Comparison of ENCODE assay signal across 29 mouse cellular contexts in genomic region chr19:54323276-54323675, GRCm38 (mm10).
DNase-seq lines count a peak whose midpoint lies in the region; ATAC-seq lines count a peak whose summit lies in the region.
"Had no signal": no experiment of that assay in that cellular context is flagged by ENCODE, and none has a peak within 500 bp of the region (broad histone marks: within the 10 kb centered on the region; RNA-seq: fewer than 3 reads in every experiment).

No protein-coding gene starts in this region.

- peak; percentile 17 to 23 for DNase-seq in cerebellum, postnatal 14 days
- no peak for DNase-seq in cerebellum, postnatal 36 days
- DNase-seq in hindbrain, embryonic 10.5 days (ENCODE audit: low spot score): peak; percentile 5
- DNase-seq in hindbrain, embryonic 14.5 days (ENCODE audit: low spot score): no peak
- DNase-seq in left cerebral cortex, postnatal 4 days: peak; percentile 49
- DNase-seq in left cerebral cortex, postnatal 10 days (ENCODE audit: extremely low spot score in 1 of 2, low spot score in 2 of 2): no peak
- peak; percentile 18 for DNase-seq in retina, postnatal 1 day
- DNase-seq: adrenal gland, postnatal 10 days; adrenal gland, postnatal 36 days; B cell, adult 2 months; cerebellum, adult 11 months; cerebellum, adult 2 months; cerebellum, adult 9-11 months; embryo, embryonic 11 days; gastrocnemius, postnatal 10 days; gastrocnemius, postnatal 36 days; heart, postnatal 10 days; heart, postnatal 36 days had no signal

- H3K36me3 ChIP-seq in hindbrain, embryonic 10.5 days: no peaks in the 10 kb centered on the region
- H3K36me3 ChIP-seq in hindbrain, embryonic 14.5 days (replicated peaks; ENCODE audit: control insufficient read depth, insufficient read depth): no peaks in the 10 kb centered on the region
- H3K36me3 ChIP-seq: forebrain, embryonic 10.5 days; G1E; heart, embryonic 12.5 days; heart, embryonic 15.5 days had no signal

- H3K9ac ChIP-seq in hindbrain, embryonic 14.5 days: no peak overlapping the region
- H3K9ac ChIP-seq: forebrain, embryonic 13.5 days; heart, embryonic 12.5 days; heart, embryonic 15.5 days had no signal

- no peaks in the 10 kb centered on the region for H3K27me3 ChIP-seq in hindbrain, embryonic 10.5 days (ENCODE audit: insufficient read depth, poor library complexity, severe bottlenecking)
- no peaks in the 10 kb centered on the region for H3K27me3 ChIP-seq in hindbrain, embryonic 14.5 days (ENCODE audit: control insufficient read depth, insufficient read depth, low read length)
- H3K27me3 ChIP-seq: CH12.LX; forebrain, embryonic 13.5 days; heart, embryonic 12.5 days; heart, embryonic 15.5 days had no signal

- no peak for ATAC-seq in hindbrain, embryonic 14.5 days (ENCODE audit: low FRiP score)
- ATAC-seq: forebrain, embryonic 13.5 days; forebrain, embryonic 16.5 days; hindbrain, embryonic 16.5 days; inflammation-experienced regulatory T-cells, adult 6 months; intestine, embryonic 16.5 days; Patski had no signal

- H3K4me1 ChIP-seq in hindbrain, embryonic 10.5 days (replicated peaks): no peaks in the 10 kb centered on the region
- no peaks in the 10 kb centered on the region for H3K4me1 ChIP-seq in hindbrain, embryonic 14.5 days (replicated peaks; ENCODE audit: control insufficient read depth, insufficient read depth, low read length)
- H3K4me1 ChIP-seq: forebrain, embryonic 10.5 days; forebrain, embryonic 13.5 days; heart, embryonic 12.5 days; heart, embryonic 15.5 days had no signal

- intact Hi-C loops in left cerebral cortex, postnatal 4 days (cut with DNase I): no loop called here
- intact Hi-C loops in left cerebral cortex, postnatal 10 days (cut with DNase I): no loop called here

- no peak overlapping the region for H3K27ac ChIP-seq in hindbrain, embryonic 10.5 days
- H3K27ac ChIP-seq in hindbrain, embryonic 14.5 days: no peak overlapping the region
- H3K27ac ChIP-seq: forebrain, embryonic 10.5 days; forebrain, embryonic 13.5 days; heart, embryonic 15.5 days had no signal

- no peak overlapping the region for H3K4me3 ChIP-seq in hindbrain, embryonic 10.5 days
- H3K4me3 ChIP-seq in hindbrain, embryonic 14.5 days (replicated peaks; ENCODE audit: low read length): no peak overlapping the region
- H3K4me3 ChIP-seq: forebrain, embryonic 10.5 days; forebrain, embryonic 13.5 days; heart, embryonic 12.5 days; heart, embryonic 15.5 days had no signal

- WGBS in hindbrain, embryonic 10.5 days: 71% methylated on average over 5 of the region's 5 CpGs
- 63% methylated on average over 5 of the region's 5 CpGs for WGBS in hindbrain, embryonic 14.5 days

- no peak overlapping the region for H3K4me2 ChIP-seq in hindbrain, embryonic 14.5 days (replicated peaks)
- H3K4me2 ChIP-seq: forebrain, embryonic 13.5 days; heart, embryonic 12.5 days; heart, embryonic 15.5 days had no signal

- no peaks in the 10 kb centered on the region for H3K9me3 ChIP-seq in hindbrain, embryonic 10.5 days
- no peaks in the 10 kb centered on the region for H3K9me3 ChIP-seq in hindbrain, embryonic 14.5 days (ENCODE audit: control insufficient read depth, low read length)
- H3K9me3 ChIP-seq: forebrain, embryonic 10.5 days; forebrain, embryonic 13.5 days; G1E; heart, embryonic 12.5 days; heart, embryonic 15.5 days had no signal

Comparison
In these comparisons a context has a peak if more than half of its experiments do, and no peak if none do; other contexts are left out.
1. DNase-seq: peak in cerebellum, postnatal 14 days (2 of 2), hindbrain, embryonic 10.5 days (single experiment), left cerebral cortex, postnatal 4 days (single experiment) and retina, postnatal 1 day (single experiment); none in cerebellum, postnatal 36 days (0 of 2), hindbrain, embryonic 14.5 days (single experiment) and left cerebral cortex, postnatal 10 days (0 of 2).